Mouse (Mus musculus): ENCODE results near the gene Pold3. TPM values are rescaled to one million over a fixed set of nuclear protein-coding genes. Genes with fewer than 3 reads are reported as not detected.

Pold3 gene
- polyA plus RNA-seq (2015; fragmentation: Nextera tagmentation; extraction: Ambion mirVana) = 17.2 and 21.8 TPM in 2 replicates

- Histone ChIP-seq H3K4me3 (ENCODE audit: low read depth, low read length) (peak within 1 kb of the TSS; percentile 90), H3K27ac (ENCODE audit: low read depth) (peak within 1 kb of the TSS; percentile 94), H3K9me3 (ENCODE audit: low read length) (no peaks in the 10 kb centered on the region), H3K4me2 (ENCODE audit: low read depth, low read length) (peak within 1 kb of the TSS; percentile 86), H3K36me3 (replicated peaks; ENCODE audit: insufficient read depth, low read length) (peaks cover 20% of the 10 kb centered on the region), H3K27me3 (ENCODE audit: insufficient read depth, low read length) (no peaks in the 10 kb centered on the region), H3K9ac (replicated peaks) (peak within 1 kb of the TSS; percentile 96), H3K4me1 (ENCODE audit: insufficient read depth) (peaks cover 5% of the 10 kb centered on the region; the same call in 1 of the 2 replicates)
- TF ChIP-seq CTCF (IDR thresholded peaks at IDR 0.05; ENCODE audit: low read depth) (0 out of 2 replicates have a peak, but pooled peaks have one; percentile 30), EP300 (IDR thresholded peaks at IDR 0.05; ENCODE audit: low read depth) (peak; percentile 71; the same call in 1 of the 2 replicates)
- WGBS (ENCODE audit: insufficient replicate concordance) = under 1% methylated on average over 33 of the region's 33 CpGs
- peak; percentile 99 for DNase-seq
- ATAC-seq = peak; percentile 98
Measured at GRCm38 (mm10) chr7:100121376-100121789, at the start of gene Pold3. TSS of gene Pold3 (minus strand) at chr7:100121565.

GRCm38 (mm10) chr7:100170756-100171155, 49.4 kb upstream of the Pold3 start:
- Histone ChIP-seq H3K4me2 (ENCODE audit: low read depth, low read length) (no peak overlapping the region), H3K27me3 (ENCODE audit: insufficient read depth, low read length) (no peaks in the 10 kb centered on the region), H3K4me3 (ENCODE audit: low read depth, low read length) (no peak overlapping the region), H3K9me3 (ENCODE audit: low read length) (no peaks in the 10 kb centered on the region), H3K27ac (ENCODE audit: low read depth) (no peak overlapping the region), H3K9ac (replicated peaks) (no peak overlapping the region), H3K4me1 (ENCODE audit: insufficient read depth) (no peaks in the 10 kb centered on the region), H3K36me3 (replicated peaks; ENCODE audit: insufficient read depth, low read length) (no peaks in the 10 kb centered on the region)
- no peak for ATAC-seq
- TF ChIP-seq EP300 (IDR thresholded peaks at IDR 0.05; ENCODE audit: low read depth) (no peak), CTCF (IDR thresholded peaks at IDR 0.05; ENCODE audit: low read depth) (no peak)
- 41% methylated on average over 4 of the region's 4 CpGs for WGBS (ENCODE audit: insufficient replicate concordance)
- no peak for DNase-seq

- no peak overlapping the region for H3K9ac ChIP-seq (replicated peaks)
- no peaks in the 10 kb centered on the region for H3K27me3 ChIP-seq (ENCODE audit: insufficient read depth, low read length)
- H3K4me2 ChIP-seq (ENCODE audit: low read depth, low read length) = no peak overlapping the region
- no peaks in the 10 kb centered on the region for H3K36me3 ChIP-seq (replicated peaks; ENCODE audit: insufficient read depth, low read length)
- no peaks in the 10 kb centered on the region for H3K9me3 ChIP-seq (ENCODE audit: low read length)
- H3K4me3 ChIP-seq (ENCODE audit: low read depth, low read length) = no peak overlapping the region
- no peaks in the 10 kb centered on the region for H3K4me1 ChIP-seq (ENCODE audit: insufficient read depth)
- 66% methylated on average over 11 of the region's 11 CpGs for whole genome bisulfite sequencing (ENCODE audit: insufficient replicate concordance)
- TF ChIP-seq EP300 (IDR thresholded peaks at IDR 0.05; ENCODE audit: low read depth) (no peak), CTCF (IDR thresholded peaks at IDR 0.05; ENCODE audit: low read depth) (no peak)
- ATAC-seq (no peak), DNase-seq (no peak)
- H3K27ac ChIP-seq (ENCODE audit: low read depth) = no peak overlapping the region
Measured at GRCm38 (mm10) chr7:100168654-100169053, 47.3 kb upstream of the Pold3 start.

- peaks cover 4% of the 10 kb centered on the region for H3K4me1 ChIP-seq (ENCODE audit: insufficient read depth)
- WGBS (ENCODE audit: insufficient replicate concordance) = 83% methylated on average over 4 of the region's 4 CpGs
- no peak overlapping the region for H3K9ac ChIP-seq (replicated peaks)
- no peak overlapping the region for H3K4me3 ChIP-seq (ENCODE audit: low read depth, low read length)
- ATAC-seq = no peak
- DNase-seq = no peak
- no peaks in the 10 kb centered on the region for H3K36me3 ChIP-seq (replicated peaks; ENCODE audit: insufficient read depth, low read length)
- no peak for TF ChIP-seq CTCF (IDR thresholded peaks at IDR 0.05; ENCODE audit: low read depth)
- no peak for TF ChIP-seq EP300 (IDR thresholded peaks at IDR 0.05; ENCODE audit: low read depth)
- no peak overlapping the region for H3K27ac ChIP-seq (ENCODE audit: low read depth)
- H3K4me2 ChIP-seq (ENCODE audit: low read depth, low read length) = no peak overlapping the region
- no peaks in the 10 kb centered on the region for H3K27me3 ChIP-seq (ENCODE audit: insufficient read depth, low read length)
- no peaks in the 10 kb centered on the region for H3K9me3 ChIP-seq (ENCODE audit: low read length)
Measured at GRCm38 (mm10) chr7:100163506-100163905, 42.1 kb upstream of the Pold3 start.

GRCm38 (mm10) chr7:100160006-100160405, 38.6 kb upstream of the Pold3 start:
- 59% methylated on average over 7 of the region's 7 CpGs for WGBS (ENCODE audit: insufficient replicate concordance)
- Histone ChIP-seq H3K4me3 (ENCODE audit: low read depth, low read length) (peak overlapping the region; percentile 63), H3K27me3 (ENCODE audit: insufficient read depth, low read length) (no peaks in the 10 kb centered on the region), H3K36me3 (replicated peaks; ENCODE audit: insufficient read depth, low read length) (no peaks in the 10 kb centered on the region), H3K27ac (ENCODE audit: low read depth) (0 out of 2 replicates have a peak overlapping the region, but pooled peaks have one; percentile 91), H3K9ac (replicated peaks) (no peak overlapping the region), H3K9me3 (ENCODE audit: low read length) (no peaks in the 10 kb centered on the region), H3K4me2 (ENCODE audit: low read depth, low read length) (peak overlapping the region; percentile 98), H3K4me1 (ENCODE audit: insufficient read depth) (peaks cover 4% of the 10 kb centered on the region)
- TF ChIP-seq EP300 (IDR thresholded peaks at IDR 0.05; ENCODE audit: low read depth) = no peak
- TF ChIP-seq CTCF (IDR thresholded peaks at IDR 0.05; ENCODE audit: low read depth) = no peak
- ATAC-seq (no peak), DNase-seq (no peak)

GRCm38 (mm10) chr7:100159105-100159841, 37.9 kb upstream of the Pold3 start, which contains the start of gene Lipt2:
TSS of gene Lipt2 (plus strand) at chr7:100159277.
- ATAC-seq (peak; percentile 97), DNase-seq (peak; percentile 92)
- TF ChIP-seq EP300 (IDR thresholded peaks at IDR 0.05; ENCODE audit: low read depth) = no peak
- TF ChIP-seq CTCF (IDR thresholded peaks at IDR 0.05; ENCODE audit: low read depth) = peak; percentile 31; the same call in 1 of the 2 replicates
- H3K4me2 ChIP-seq (ENCODE audit: low read depth, low read length) = peak within 1 kb of the TSS; percentile 98
- peaks cover 5% of the 10 kb centered on the region for H3K4me1 ChIP-seq (ENCODE audit: insufficient read depth)
- peak within 1 kb of the TSS; percentile 91 for H3K27ac ChIP-seq (ENCODE audit: low read depth)
- WGBS (ENCODE audit: insufficient replicate concordance) = under 1% methylated on average over 71 of the region's 78 CpGs
- no peaks in the 10 kb centered on the region for H3K36me3 ChIP-seq (replicated peaks; ENCODE audit: insufficient read depth, low read length)
- no peaks in the 10 kb centered on the region for H3K9me3 ChIP-seq (ENCODE audit: low read length)
- H3K27me3 ChIP-seq (ENCODE audit: insufficient read depth, low read length) = no peaks in the 10 kb centered on the region
- peak within 1 kb of the TSS; percentile 63 for H3K4me3 ChIP-seq (ENCODE audit: low read depth, low read length)
- H3K9ac ChIP-seq (replicated peaks) = peak within 1 kb of the TSS; percentile 71

Data from liver, postnatal 0 days (tissue).